Mouse (Mus musculus) c-Kit-negative CD71-positive TER-119-positive erythroid progenitor cells, embryonic 14.5 days (primary cell): ENCODE data around the gene Gm6588.
A peak's percentile ranks its signal among the peaks of the same experiment; 100 is the strongest.
"Not testable (repeated sequence)": the region's sequence is repeated elsewhere in the genome, so short reads cannot be mapped to it uniquely, and the experiment has no call there.

Experiments used
- DNase-seq: peaks from one replicate; pipeline ENCODE4 v3.0.0-alpha.2; 2013; ENCODE audit warnings: low read depth, low spot score

The Gm6588 gene

DNA sequence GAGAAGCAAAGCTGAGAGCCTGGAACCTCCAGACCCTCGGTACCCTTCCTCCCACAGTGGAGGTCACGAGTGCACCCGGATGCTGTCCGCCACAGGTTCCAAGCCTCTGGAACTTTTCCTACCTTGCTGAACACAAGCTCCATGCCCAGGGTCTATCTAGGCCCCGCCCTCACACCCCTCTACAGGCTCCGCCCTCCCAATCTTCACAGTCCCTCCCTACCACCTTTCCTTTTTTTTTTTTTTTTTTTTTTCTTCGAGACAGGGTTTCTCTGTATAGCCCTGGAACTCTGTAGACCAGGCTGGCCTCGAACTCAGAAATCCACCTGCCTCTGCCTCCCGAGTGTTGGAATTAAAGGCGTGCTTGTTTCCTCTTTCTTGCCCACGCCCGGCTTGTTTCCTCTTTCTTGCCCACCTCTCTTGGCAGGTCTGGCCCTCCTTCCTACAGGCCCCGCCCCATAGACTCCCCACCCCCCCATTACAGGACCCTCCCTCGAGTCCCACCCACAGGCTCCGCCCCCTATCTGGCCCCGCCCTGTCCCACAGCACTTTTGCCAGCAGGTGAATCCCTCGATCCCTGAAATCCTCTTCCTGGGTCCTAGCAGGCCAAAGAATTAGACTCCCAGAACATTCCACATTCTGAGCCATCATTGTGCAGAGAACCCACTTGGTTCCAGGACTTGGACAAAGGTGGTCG, at the start of gene Gm6588:
Gm6588 (plus strand) TSS at position 680 of the 694 bp plus-strand sequence.
- no peak for DNase-seq

DNA sequence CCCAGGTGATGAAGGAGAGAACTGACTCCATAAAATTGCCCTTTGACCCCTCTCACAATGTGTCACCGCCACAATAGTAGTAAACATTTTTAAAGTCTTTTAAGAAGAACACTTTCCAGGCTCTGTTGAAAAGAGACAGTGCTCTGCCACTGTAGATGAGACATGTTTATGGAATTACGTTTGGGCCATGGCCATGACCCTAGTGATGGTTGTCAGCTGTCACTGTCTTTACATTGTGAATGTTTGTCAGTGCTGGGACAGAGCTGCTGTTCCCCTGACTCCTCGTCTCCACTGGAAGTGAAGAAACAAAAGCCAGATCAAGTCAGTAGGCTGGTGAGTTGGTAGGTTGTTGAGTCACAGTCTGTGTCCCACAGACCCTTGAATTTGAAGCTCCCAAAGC, 46.8 kb upstream of the Gm6588 start:
- no peak for DNase-seq

DNA sequence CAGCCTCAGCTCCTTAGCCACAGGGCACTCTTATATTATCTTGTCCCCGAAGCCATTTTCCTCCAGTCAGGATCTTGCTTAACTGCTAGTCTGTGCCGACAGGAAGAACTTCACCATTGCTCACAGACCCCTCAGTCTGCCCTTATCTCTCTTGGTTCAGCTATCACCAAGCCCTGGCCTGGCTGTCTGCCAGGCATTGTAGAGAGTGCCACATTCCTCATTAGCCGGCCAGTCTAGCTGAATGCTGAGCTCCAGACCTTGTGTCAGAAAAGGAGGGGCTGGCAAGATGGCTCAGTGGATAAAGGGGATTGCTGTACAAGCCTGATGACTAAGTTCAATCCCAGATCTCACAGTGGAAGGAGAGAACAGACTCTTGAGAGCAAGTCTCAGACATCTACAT, 43.2 kb upstream of the Gm6588 start:
- DNase-seq = no peak

DNA sequence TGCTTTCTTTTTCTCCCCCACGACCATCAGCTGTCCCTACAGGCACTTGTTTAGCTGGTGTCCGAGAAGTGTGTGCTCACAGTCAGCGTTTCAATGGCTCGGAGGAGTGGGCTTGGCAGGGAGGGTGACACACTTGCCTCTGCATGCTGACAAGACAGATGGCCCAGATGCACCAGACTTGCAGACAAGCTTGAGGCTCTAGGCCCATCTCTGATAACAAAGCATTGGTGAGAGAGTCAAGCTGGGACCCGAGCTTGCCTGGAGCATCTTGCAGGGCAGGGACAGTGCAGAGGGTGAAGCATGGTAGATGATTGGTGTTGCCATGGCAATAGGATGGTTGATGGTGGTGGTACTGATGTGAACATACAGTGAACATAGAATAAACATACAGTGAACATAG, 40.0 kb upstream of the Gm6588 start:
- no peak for DNase-seq

DNA sequence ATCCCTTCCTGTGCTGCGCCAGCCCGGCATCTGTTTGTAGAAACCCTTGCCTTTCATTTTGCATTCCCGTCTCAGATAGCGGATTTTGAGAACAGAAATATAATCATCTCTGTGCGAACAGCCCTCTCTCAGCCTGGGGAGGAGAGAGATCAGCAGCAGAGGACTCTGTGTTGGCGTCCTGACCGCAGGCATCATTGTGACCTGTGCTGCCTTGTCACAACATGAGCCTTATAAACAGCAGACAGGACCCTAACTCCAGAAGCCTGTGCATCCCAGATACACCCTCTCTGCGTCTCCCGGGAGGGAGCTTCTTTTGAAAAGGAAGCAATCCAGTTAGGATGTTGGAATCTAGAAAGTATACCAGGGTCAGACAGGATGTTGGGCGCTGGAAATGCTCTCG, 38.2 kb upstream of the Gm6588 start:
- DNase-seq = no peak

DNA sequence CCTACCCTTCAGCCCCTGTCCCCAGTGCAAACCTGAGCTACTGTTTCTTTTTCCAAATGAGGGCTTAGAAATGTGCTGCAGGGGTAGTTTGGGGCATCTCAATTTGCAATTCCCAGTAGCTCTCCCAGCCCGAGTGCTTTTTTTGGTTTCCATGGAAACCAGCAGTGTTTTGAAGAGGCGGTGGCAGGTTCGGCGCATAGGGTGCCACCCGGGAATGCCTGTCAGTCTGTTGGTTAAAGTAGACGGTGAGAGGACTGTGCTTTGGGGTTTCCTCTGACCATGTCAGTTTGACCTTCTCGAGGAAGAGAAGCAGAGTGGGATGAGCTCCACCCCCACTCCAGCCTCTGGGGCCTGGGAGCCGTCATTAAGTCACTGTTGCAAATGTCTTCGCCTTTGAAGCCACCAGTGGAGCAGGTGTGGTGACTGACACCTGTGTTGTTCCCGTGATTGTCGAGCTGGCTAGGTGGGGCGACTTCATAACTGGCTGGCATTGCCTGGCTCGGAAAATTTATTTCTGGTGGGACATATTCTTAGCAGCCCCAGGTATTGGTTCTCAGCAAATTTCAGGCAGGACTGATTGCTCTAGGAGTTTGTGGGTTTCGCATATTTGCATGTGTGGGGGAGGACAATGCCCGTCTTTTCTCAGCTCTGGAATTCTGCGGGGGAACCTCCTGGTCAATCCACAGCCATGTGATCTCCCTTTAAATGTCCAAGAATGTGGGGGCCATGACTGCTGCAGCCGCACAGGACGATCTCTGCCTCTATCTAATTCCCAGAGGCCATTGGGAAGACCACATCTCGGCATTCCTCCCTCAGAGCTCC, 37.5 kb upstream of the Gm6588 start:
- DNase-seq = no peak

DNA sequence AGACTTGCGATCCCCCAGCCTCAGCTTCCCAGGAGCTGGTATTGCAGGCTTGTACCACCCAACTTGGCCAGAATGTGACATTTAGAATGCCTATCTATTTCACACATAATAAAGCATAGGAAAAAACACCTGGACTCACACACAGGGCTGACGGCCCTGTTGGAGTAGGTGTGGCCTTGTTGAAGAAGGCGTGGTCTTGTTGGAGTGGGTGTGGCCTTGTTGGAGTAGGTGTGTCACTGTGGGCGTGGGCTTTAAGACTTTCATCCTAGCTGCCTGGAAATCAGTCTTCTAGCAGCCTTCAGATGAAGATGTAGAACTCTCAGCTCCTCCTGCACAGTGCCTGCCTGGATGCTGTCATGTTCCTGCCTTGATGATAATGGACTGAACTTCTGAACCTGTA, 36.4 kb upstream of the Gm6588 start:
- DNase-seq = not testable (repeated sequence)

DNA sequence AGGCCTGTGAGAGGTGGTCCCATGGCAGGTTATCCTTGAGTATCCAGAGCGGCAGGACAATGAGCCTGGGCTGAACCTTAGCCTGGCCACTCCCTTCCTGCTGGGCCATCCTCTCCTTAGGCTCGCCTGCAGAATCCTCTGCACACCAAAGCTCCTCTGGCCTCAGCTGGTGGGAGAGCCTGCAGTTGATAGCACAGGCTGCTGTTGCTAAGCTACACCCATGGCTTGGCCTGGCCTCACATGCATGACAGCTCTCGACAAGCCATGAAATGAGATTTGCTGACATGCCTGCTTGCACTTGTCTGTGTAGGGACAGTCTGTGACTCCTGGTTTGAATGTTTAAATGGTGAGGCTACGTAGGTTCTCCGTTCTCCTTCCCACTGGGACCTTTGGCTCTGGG, 32.6 kb upstream of the Gm6588 start:
- no peak for DNase-seq

DNA sequence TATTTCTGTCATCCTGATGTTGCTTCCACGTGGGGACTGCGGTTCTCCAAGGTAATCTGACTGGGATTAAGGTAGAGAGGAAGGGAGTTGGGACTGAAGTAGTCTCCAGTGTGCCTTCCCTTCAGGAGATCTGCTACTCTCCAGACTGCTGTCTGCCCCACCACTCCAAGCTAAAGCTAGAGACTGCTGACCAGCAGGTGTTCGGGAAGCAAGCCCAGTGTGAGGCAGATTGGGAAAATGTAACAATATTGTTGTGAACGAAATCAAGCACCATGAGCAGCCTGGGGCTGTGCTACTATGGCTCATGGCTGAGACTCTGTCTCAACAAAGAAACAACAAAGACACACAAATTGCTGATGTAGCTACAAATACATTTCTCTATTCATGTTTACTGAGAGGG, 31.2 kb upstream of the Gm6588 start:
- no peak for DNase-seq

DNA sequence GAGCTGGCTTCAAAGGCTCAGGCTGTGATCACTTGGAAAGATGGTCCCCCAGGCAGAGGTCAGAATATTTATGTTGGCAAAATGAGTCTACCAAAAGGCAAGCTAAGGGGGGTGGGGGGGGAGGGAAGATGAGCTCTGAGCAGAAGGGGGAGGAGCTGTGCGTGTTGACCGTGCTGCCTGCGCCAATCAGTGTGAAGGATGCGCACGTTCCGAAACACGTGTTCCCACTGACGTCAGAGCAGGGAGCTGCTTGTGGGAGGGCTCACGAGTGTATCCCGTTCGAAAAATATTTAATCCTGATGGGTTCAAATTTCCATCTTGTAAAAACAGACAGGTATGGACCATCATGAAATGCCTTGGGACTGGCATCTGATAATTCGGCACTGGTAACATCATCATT, 29.7 kb upstream of the Gm6588 start:
- DNase-seq = no peak

DNA sequence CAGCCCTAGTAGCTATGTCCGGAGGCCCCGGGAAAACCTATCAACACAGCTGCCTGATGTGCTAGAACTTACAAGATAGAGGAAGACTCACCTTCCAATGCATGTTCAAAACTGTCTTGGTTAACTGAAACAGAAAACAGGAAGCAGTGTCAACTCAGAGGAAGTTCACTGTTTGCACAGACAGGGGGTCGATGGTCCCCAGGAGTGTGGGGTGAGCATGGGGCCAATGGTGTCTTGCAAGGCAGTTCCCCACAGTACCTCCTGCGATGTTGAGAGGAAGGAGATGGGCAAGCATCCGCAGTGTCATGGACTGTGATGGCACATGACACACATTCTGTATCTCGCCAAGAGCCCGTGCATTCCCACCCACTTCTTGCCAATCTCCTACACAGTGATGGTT, 22.6 kb upstream of the Gm6588 start:
- DNase-seq = no peak

DNA sequence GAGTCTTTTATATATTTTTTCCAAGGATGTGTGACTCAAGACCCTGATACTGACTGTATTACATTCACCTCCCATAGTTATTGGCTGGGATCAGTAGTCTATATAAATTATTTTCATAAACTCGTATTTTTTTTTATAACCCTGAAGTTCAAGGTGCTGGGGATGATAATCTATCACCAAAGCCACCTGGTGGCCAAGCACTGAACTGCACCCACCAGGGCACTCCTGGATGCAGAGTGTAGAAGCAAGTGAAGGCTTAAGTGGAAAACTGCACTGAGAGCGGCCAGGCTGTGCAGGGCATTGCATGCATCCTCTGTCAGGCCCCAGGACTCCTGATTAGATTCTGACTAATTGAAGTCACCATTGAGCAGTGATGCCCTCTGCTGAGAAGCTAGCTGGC, 21.9 kb upstream of the Gm6588 start:
- DNase-seq = peak; percentile 29

DNA sequence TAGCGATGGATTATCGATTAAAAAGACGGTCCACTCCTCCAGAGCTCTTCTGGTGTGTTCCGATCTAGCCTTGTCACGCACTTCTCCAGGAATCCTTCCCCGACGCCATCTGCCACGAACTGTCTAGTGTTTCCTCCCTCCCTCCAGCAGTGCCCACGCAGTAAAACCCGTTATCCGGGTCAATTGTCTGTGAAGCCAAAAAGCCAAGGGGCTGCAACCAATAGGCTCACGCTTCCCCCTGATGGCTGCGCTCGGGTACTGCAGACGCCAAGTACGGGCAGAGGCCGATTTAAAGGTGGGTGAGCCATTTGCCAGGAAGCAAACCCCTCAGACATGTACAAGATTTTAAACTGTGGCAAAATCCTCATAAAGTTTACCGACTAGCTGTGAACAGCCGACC, 20.3 kb upstream of the Gm6588 start:
- DNase-seq = no peak

DNA sequence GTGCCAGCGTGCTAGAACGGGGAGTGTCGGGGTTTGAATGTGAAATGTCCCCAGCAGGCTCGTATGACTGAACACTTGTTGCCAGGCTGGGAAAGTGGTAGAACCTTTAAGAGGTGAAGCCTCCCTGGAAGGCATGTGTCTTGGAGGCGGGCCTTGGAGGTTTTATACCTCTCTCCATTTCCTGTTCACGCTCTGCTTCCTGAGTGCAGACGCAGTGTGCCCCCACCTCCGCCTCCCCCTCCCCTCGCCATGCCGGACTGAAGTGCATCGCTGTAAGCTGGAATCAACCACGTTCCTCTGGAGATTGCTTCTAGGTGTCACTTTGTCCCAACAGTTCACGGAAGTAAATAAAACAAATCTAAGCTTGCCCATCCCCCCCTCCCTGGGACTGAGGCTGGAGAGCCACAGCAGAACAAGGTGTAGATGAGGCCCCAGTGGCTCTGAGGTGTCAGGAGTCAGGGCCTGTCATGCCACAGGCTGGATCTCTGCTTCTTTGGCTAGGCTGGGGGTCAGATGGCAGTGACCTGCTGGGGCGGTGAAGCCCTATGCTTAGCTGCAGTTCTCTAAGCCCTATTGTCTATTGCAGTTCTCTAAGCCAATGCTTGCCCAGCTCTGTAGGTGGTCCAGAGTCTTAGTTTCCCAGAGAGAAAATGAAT, 18.0 kb upstream of the Gm6588 start:
- no peak for DNase-seq

DNA sequence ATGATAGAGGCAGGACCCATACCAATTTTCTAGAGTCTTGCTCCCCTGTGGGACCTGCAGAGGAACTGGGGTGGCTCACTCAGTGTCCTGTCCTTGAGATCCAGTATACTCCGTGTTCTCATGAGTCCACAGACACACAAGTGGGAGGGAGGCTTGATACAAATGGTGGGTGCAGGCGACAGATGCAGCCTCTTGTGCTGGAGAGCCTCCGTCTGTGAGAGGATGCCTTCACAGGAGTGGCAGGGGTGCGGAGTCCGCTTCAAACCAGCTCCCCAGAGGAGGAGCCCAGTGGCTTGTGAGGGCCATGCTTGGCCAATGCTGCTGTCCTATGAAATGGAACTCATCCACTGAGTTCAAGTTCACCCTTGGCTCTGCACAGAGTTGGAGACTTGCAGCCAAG, 17.2 kb upstream of the Gm6588 start:
- no peak for DNase-seq

DNA sequence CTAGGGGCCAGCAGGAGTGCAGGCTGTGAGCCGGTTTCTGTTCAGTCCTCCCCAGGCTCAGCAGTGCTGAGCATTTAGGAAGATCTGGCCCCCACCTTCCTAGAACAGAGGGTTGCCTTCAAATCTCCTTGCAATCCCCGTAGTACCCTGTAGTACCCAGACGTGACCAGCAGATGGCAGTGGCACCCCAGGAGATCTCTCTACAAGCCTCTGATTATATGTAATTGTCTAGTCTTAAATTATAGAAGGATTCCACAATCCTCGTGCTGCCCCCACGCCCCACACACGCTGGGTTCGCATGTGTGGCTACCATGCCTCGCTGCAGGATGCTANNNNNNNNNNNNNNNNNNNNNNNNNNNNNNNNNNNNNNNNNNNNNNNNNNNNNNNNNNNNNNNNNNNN, 16.2 kb upstream of the Gm6588 start:
- peak; percentile 17 for DNase-seq

DNA sequence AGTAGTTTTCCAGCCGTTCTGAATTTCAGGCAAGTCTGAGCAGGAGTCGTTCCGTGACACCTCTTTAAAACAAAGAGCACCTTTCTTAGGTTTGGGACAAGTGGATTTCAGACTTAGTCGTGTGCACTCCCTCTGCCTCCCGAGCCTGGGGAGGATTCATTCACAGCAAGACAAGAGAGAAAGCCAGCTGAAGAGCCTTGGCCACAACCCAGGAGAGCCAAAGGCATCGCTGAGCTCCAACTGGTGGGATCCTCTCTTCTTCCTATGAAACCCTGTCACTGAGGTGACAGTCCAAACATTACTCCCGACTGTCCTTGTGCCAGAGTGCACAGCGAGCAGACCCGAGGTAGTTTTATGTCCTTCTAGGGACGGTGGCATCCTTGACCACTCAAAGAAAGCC, 10.7 kb upstream of the Gm6588 start:
- DNase-seq = no peak

DNA sequence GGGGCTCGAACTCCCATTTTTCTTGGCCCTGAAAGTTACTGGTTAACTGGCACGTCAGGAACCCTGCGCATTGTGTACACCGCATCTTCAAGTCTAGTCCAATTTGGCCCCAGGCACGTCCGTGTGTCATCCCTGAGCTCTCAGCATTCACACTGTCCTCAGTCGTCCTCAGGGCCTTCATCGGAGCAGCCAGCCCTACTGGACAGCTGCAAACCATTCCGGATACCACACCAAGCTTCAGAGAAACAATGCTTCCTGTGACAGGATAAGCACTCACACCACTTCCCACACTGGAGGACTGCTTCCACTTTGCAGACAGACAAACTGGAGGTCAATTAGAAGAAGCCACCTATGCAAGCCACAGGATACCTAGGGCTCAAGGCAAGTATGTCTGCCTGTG, 3.9 kb downstream of the Gm6588 start:
- DNase-seq = no peak

DNA sequence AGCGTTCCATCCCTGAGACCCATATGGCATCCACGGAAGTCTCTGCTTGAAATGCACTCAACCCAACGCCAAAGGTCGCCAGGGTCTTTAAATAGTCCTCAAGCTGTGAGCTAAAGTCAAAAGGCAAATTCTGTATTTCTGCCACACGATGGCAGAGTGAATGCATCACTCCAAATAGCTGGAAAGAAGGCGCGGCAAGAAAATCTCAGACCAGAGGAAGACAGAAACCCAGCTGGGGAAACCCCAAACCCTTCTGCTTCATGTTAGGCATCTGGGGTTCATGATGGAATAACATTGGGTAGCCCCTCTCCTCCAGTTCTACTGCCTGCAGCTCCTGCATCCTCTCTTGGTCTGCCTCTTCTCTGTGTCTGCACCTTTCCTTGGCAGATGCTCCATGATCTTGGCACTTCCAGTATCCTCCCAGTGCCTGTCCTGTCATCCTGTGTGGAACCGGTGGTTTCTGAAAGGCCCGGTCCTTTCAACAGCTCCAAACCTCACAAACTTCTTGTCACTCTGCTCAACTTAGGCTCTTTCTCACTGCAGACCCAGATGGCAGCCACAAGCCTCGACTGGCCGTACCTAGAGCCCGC, 5.8 kb downstream of the Gm6588 start:
- no peak for DNase-seq

DNA sequence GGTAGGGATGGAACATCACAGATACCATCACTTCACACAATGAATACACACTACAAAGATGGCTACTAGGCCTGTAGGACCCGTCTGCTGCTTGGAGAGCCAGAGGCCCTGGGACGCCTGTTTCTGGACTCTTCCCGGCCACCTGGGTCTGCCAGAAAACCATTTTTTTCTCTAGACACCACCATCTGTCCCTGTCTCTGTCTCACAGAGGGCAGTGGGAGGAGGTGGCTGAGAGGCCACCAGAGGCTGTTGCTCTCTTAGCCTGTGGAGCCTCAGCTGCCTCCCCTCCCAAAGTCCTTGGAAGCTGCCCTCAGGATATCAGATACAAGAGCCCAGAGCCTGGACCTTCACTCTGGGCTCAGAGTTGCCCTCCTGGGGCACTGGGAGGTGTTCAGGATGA, 10.7 kb downstream of the Gm6588 start:
- no peak for DNase-seq

DNA sequence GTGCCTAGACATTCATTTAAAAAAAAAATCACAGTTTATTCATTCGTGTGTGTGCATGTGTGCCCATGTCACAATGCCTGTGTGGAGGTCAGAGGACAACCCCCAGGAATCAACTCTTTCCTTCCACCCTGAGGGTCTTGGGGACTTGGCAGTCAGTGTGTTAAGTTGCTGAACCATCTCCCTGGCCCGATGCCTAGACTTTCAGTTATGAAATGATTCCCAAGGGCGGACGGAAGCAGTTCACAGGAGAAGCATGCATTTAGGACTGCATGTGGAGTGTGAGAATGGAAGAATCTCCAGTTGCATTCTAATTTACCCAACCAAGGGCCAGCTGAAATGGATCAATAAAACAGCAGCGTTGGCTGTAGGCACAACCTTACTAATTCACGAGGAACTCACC, 17.1 kb downstream of the Gm6588 start:
- DNase-seq = no peak

DNA sequence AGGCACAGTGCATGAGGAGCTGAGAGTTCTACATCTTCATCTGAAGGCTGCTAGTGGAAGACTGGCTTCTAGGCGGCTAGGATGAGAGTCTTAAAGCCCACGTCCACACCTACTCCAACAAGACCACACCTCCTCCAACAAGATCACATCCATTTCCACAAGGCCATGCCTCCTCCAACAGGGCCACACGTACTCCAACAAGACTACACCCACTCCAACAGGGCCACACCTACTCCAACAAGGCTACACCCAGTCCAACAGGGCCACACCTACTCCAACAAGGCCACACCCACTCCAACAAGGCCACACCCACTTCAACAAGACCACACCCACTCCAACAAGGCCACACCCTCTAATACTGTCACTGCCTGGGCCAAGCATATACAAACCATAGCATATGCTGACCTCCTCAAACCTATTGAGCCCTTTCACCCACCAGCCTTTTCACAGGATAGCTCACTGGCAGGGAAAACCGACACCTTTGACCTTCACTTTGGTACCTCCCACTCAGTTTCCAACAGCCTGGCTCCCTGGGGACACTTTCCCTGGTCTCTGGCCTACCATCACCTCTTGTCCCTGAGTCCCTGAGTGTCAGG, 19.9 kb downstream of the Gm6588 start:
- no peak for DNase-seq
